Mouse (Mus musculus): ENCODE measurements at regions not wholly inside any gene's neighbourhood (a gene's known extent, or its start where the extent isn't known, plus 50 kb on each side); places are given as distances from the start of the nearest gene placed in this dataset.

DNA sequence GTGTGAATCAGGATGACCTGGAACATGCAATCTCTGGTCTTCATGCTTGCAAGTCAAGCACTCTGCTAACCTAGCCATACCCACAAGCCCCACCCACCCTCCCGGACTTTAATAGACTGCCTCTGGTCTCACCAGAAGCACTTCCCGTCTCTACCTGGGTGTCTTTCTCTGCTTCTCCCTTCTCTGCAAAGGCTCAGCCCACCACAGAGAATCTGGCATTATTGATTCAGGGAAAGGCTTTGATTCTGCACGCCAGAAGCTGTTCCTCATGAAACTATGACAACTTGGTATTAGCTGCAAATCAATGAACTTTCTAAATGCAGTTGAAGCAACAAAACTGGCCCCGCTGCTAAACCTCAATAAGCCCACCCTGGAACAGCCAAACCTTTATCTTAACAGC, 66.1 kb upstream of the Auts2 start:
- TF ChIP-seq CTCF (conservative IDR thresholded peaks at IDR 0.05; ENCODE audit: insufficient read depth, insufficient read length, low read depth, low read length) (no peak), POLR2A (IDR thresholded peaks at IDR 0.05; ENCODE audit: low read depth, low read length) (no peak)
